Mouse (Mus musculus): ENCODE measurements around the gene Ctdnep1. TPM values are rescaled to one million over a fixed set of nuclear protein-coding genes. Genes with fewer than 3 reads are reported as not detected.
A peak's percentile ranks its signal among the peaks of the same experiment; 100 is the strongest.
"Not testable (repeated sequence)": the region's sequence is repeated elsewhere in the genome, so short reads cannot be mapped to it uniquely, and the experiment has no call there.

Gene Ctdnep1
- polyA plus RNA-seq, 1 experiment: 42.5 TPM

DNA sequence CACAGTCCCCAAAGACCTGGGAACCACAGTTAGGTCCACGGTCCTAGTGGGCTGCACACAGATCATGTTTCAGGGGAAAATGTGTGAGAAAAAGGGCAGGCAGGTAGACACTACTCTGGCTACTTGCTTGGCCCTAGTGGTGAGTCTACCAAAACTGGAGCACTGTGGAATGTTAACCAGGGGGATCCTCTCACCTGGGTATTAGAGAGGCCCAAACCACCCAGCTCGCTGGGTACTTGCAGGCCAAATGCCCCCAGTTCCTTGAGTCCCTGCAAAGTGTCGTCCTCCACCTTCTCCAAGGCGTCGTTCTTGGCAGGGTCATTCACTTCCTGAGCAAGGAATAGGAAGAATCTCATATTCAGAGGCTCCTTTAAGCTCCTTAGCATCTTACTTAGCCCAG is 33.1 kb downstream of the Ctdnep1 start:
- Histone ChIP-seq H3K27ac (ENCODE audit: control insufficient read depth, insufficient read depth, low read depth, low read length, poor library complexity) (no peak overlapping the region), H3K4me1 (ENCODE audit: control insufficient read depth, insufficient read depth, low read length) (peaks cover 1% of the 10 kb centered on the region; the same call in 1 of the 2 replicates), H3K4me3 (replicated peaks; ENCODE audit: control insufficient read depth, low read depth, low read length) (no peak overlapping the region)
- no peak for TF ChIP-seq CTCF (IDR thresholded peaks at IDR 0.05; ENCODE audit: control insufficient read depth, insufficient read depth, low read length)
- no peak for TF ChIP-seq POLR2A (IDR thresholded peaks at IDR 0.05; ENCODE audit: borderline replicate concordance, control insufficient read depth, low read depth, low read length)
- WGBS: 76% methylated on average over 5 of the region's 5 CpGs

DNA sequence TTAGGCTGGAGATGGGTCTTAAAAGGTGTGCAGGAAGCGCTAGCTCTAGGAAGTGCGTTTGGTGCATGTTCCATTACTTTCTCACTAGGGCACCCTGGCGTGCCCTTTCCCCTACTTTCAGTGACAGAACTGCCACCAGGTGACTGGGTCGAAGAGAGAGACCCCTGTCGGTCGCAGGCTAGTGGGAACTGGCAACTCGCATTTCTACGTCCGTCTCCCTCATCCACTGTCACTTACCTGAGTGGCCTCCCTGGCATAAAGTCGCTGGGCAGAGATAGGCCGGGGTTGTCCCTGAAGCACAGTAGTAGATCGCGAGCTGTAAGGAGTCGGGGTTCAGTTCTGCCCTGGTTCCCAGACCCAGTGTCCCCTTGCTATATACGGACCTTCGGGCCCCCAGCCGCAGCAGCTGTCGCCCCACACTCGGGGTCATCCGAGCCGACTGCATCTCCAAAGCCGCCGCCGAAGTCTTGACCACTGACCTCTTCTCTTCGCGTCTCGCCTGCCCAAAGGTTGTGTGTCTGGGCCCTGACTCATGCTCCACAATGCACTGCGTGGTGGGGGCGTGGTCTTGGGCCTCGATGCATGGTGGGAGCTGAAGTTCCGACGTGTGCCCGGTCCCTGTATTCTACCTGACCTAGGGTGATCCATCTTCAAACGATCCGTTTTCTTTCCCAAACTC is 34.1 kb downstream of the Ctdnep1 start, which contains the start of gene Acadvl:
Gene Acadvl, minus strand, starts transcription at position 532 of the 679 bp plus-strand sequence.
- Histone ChIP-seq H3K27ac (ENCODE audit: control insufficient read depth, insufficient read depth, low read depth, low read length, poor library complexity) (peak within 1 kb of the TSS; percentile 26), H3K4me3 (replicated peaks; ENCODE audit: control insufficient read depth, low read depth, low read length) (peak within 1 kb of the TSS; percentile 74), H3K4me1 (ENCODE audit: control insufficient read depth, insufficient read depth, low read length) (peaks cover 1% of the 10 kb centered on the region; the same call in 1 of the 2 replicates)
- TF ChIP-seq POLR2A (IDR thresholded peaks at IDR 0.05; ENCODE audit: borderline replicate concordance, control insufficient read depth, low read depth, low read length) (peak; percentile 75; the same call in 1 of the 2 replicates), CTCF (IDR thresholded peaks at IDR 0.05; ENCODE audit: control insufficient read depth, insufficient read depth, low read length) (peak; percentile 38; the same call in 1 of the 2 replicates)
- under 1% methylated on average over 35 of the region's 35 CpGs for WGBS

DNA sequence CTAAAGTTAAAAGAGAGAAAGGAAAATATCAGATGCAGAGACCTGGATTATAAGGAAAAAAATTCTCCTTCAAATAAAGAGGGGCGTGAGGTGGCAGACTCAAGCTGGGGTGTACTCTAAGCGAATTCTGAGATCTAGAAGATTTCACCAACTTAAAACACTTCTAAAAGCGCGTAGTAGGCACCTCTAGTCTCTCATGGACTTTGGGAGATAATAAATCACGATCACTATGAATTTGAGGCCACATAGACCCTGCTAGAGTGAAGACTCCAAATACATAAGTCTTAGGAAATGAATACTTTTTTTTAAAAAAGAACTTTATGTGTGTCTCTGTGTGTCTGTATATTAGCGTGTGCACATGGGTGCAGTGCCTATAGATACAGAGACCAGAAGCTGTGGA is 34.7 kb downstream of the Ctdnep1 start:
- no peak overlapping the region for H3K4me3 ChIP-seq (replicated peaks; ENCODE audit: control insufficient read depth, low read depth, low read length)
- peaks cover 1% of the 10 kb centered on the region; the same call in 1 of the 2 replicates for H3K4me1 ChIP-seq (ENCODE audit: control insufficient read depth, insufficient read depth, low read length)
- no peak overlapping the region for H3K27ac ChIP-seq (ENCODE audit: control insufficient read depth, insufficient read depth, low read depth, low read length, poor library complexity)
- WGBS: 67% methylated on average over 6 of the region's 6 CpGs
- TF ChIP-seq CTCF (IDR thresholded peaks at IDR 0.05; ENCODE audit: control insufficient read depth, insufficient read depth, low read length): no peak
- TF ChIP-seq POLR2A (IDR thresholded peaks at IDR 0.05; ENCODE audit: borderline replicate concordance, control insufficient read depth, low read depth, low read length): no peak

DNA sequence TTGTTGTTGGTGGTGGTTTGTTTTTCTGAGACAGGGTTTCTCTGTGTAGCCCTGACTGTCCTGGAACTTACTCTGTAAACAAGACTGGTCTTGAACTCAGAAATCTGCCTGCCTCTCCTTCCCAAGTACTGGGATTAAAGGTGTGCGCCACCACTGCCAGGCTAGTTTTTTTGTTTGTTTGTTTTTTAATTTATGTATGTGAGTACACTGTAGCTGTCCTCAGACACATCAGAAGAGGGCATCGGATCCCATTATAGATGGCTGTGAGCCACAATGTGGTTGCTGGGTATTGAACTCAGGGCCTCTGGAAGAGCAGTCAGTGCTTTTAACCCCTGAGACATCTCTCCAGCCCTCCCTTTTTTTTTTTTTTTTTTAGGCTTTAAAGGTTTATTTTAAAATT is 35.2 kb downstream of the Ctdnep1 start:
- H3K27ac ChIP-seq (ENCODE audit: control insufficient read depth, insufficient read depth, low read depth, low read length, poor library complexity); H3K4me1 ChIP-seq (ENCODE audit: control insufficient read depth, insufficient read depth, low read length); H3K4me3 ChIP-seq (replicated peaks; ENCODE audit: control insufficient read depth, low read depth, low read length): not testable (repeated sequence)
- WGBS: 82% methylated on average over 2 of the region's 2 CpGs

DNA sequence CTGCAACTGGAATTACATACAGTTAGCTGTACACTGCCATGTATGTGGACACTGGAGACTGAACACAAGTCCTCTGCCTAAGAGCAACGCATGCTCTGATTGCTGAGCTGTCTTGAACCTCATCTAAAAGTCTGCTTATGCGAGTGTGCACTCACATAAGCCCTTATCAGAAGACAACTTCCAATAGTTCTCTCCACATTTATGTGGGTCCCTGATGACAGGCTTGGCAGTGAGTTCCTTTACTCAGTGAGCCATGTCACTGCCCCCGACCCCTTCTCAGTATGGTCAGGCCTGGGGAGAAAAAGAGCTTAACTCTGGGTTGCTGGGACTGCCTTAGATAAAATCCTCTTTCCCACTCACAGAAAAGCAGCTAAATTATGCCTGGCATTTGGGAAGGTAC is 35.7 kb downstream of the Ctdnep1 start, which contains the start of gene Dlg4:
Gene Dlg4, plus strand, starts transcription at position 274 of the 400 bp plus-strand sequence.
- peaks cover 1% of the 10 kb centered on the region; the same call in 1 of the 2 replicates for H3K4me1 ChIP-seq (ENCODE audit: control insufficient read depth, insufficient read depth, low read length)
- WGBS: 75% methylated on average over 3 of the region's 3 CpGs

DNA sequence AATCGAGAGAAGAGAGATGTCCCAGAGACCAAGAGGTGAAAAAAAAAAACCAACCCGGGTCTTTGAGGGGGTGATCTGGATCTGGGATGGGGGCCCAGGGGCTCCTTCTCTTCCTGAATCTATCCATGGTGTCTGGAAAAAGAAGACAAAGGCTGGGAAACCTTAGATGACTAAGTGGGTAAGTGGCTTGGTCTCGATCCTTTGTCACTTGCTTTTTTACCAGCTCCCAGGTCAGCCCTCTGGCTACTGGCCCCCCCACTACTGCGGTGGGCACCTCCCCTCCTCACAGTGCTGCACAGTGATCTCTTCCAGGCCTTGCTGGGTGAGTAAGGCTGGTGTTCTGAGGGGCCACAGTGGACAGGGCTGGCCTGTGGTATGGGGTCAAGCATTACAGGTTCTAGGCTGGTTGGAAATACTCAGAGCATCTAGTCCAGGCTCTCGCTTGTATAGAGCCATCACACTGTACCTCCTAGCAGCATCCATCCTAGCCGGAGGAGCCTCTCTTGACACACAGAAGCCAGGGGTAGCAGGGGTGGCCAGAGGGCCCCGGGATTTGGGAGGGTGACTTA is 36.3 kb downstream of the Ctdnep1 start:
- no peak overlapping the region for H3K27ac ChIP-seq (ENCODE audit: control insufficient read depth, insufficient read depth, low read depth, low read length, poor library complexity)

More for the DNA sequence above, 35.7 kb downstream of the Ctdnep1 start, which contains the start of gene Dlg4:
- H3K27ac ChIP-seq (ENCODE audit: control insufficient read depth, insufficient read depth, low read depth, low read length, poor library complexity): no peak within 1 kb of the TSS
- no peak for TF ChIP-seq POLR2A (IDR thresholded peaks at IDR 0.05; ENCODE audit: borderline replicate concordance, control insufficient read depth, low read depth, low read length)
- TF ChIP-seq CTCF (IDR thresholded peaks at IDR 0.05; ENCODE audit: control insufficient read depth, insufficient read depth, low read length): no peak
- no peak within 1 kb of the TSS for H3K4me3 ChIP-seq (replicated peaks; ENCODE audit: control insufficient read depth, low read depth, low read length)

DNA sequence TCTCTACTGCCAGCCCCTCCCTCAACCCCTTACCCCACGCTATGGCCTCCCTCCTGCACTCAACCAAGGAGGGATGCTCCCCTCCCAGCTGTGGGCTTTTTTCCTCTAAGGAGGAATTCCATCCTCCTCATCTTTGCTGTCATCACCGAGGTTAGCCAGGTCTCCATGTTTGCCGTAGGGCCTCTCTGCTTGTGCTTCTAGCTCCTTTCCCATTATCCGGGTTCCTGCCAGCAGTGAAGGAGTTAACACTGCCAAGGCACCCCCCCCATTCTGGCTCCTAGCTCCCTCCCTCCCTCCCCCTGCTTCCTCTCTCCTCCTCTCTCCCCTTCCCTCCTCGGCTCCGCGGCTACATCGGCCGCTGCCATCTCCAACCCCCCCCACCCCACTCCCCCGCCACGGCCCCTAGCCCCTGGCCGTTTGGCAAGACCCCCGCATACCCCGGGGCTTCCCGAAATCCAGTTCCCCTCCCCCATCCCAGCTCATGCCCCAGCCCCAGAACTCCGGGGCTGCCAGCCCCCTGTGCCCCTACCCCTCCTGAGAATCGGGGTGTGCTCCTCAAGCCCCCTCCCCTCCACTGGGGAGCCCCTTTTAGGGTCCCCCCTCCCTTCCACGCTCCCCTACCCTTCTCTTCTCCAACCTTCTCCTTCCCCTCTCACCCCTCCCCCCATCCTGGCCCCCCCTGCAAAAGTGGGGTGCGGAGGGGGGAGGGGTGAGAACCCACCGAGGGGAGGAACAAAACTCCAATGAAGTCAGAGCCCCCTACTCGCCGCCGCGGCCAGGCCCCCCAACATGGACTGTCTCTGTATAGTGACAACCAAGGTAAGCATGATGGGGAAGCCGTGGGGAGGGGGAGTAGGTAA is 37.4 kb downstream of the Ctdnep1 start:
- 1% methylated on average over 25 of the region's 25 CpGs for WGBS
- Histone ChIP-seq H3K4me3 (replicated peaks; ENCODE audit: control insufficient read depth, low read depth, low read length) (peak overlapping the region; percentile 18), H3K27ac (ENCODE audit: control insufficient read depth, insufficient read depth, low read depth, low read length, poor library complexity) (no peak overlapping the region), H3K4me1 (ENCODE audit: control insufficient read depth, insufficient read depth, low read length) (peaks cover 1% of the 10 kb centered on the region; the same call in 1 of the 2 replicates)
- TF ChIP-seq CTCF (IDR thresholded peaks at IDR 0.05; ENCODE audit: control insufficient read depth, insufficient read depth, low read length): no peak
- TF ChIP-seq POLR2A (IDR thresholded peaks at IDR 0.05; ENCODE audit: borderline replicate concordance, control insufficient read depth, low read depth, low read length): no peak

More for the DNA sequence above, 36.3 kb downstream of the Ctdnep1 start:
- no peak overlapping the region for H3K4me3 ChIP-seq (replicated peaks; ENCODE audit: control insufficient read depth, low read depth, low read length)
- WGBS: 63% methylated on average over 7 of the region's 7 CpGs
- peaks cover 1% of the 10 kb centered on the region; the same call in 1 of the 2 replicates for H3K4me1 ChIP-seq (ENCODE audit: control insufficient read depth, insufficient read depth, low read length)
- TF ChIP-seq POLR2A (IDR thresholded peaks at IDR 0.05; ENCODE audit: borderline replicate concordance, control insufficient read depth, low read depth, low read length) (no peak), CTCF (IDR thresholded peaks at IDR 0.05; ENCODE audit: control insufficient read depth, insufficient read depth, low read length) (no peak)

Measured in bone marrow, adult 2 months (tissue).